8 mouse cellular contexts compared by ENCODE assay signal in the genomic region with DNA sequence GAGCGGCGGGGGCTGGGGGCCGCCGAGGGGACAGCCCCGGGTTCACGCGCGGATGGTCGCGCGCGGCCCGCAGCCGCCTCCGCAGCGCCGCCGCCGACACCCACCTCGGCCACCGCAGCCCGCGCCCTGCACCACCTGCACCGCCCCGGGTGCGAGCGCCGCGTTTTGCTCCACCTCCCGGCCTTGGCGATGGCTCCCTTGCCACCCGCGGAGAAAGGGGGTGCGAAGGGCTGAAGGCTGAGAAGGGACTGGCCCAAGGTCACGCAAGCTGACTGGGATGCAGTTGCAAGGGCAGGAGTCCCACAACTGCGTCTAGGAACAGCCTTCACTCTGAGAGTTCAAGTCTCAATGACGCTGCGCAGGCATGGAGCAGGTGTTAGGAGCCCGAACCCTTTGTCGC. TPM values are rescaled to one million over a fixed set of nuclear protein-coding genes. Genes with fewer than 3 reads are reported as not detected.
A peak's percentile ranks its signal among the peaks of the same experiment; 100 is the strongest.
DNase-seq lines count a peak whose midpoint lies in the region; ATAC-seq and TF ChIP-seq lines count a peak whose summit lies in the region.

No protein-coding gene starts in this region.

- no peak for TF ChIP-seq CTCF in thymus, adult 2 months (IDR thresholded peaks at IDR 0.05; ENCODE audit: borderline replicate concordance, control insufficient read depth, extremely low read depth, insufficient read depth, low read length, poor library complexity)
- TF ChIP-seq CTCF in liver, embryonic 14.5 days (IDR thresholded peaks at IDR 0.05; ENCODE audit: low read depth): no peak

- no peak overlapping the region for H3K27ac ChIP-seq in thymus, adult 2 months (ENCODE audit: control insufficient read depth, insufficient read depth, low read length)
- H3K27ac ChIP-seq in hindbrain, embryonic 11.5 days (ENCODE audit: low read depth, low read length): no peak overlapping the region
- no peak overlapping the region for H3K27ac ChIP-seq in liver, embryonic 14.5 days

- H3K4me3 ChIP-seq in thymus, adult 2 months (ENCODE audit: control insufficient read depth, insufficient read depth, low read length): peak overlapping the region; percentile 39
- H3K4me3 ChIP-seq in hindbrain, embryonic 11.5 days (ENCODE audit: low read depth, low read length): peak overlapping the region; percentile 48
- H3K4me3 ChIP-seq in liver, embryonic 14.5 days (ENCODE audit: insufficient read depth in 1 of 2, low read depth in 2 of 2, low read length in 2 of 2): peak overlapping the region; percentile 50 to 66

- H3K4me2 ChIP-seq in hindbrain, embryonic 11.5 days (replicated peaks; ENCODE audit: low read depth, low read length): peak overlapping the region; percentile 99
- H3K4me2 ChIP-seq in liver, embryonic 14.5 days (ENCODE audit: low read depth): peak overlapping the region; percentile 92

- H3K9ac ChIP-seq in hindbrain, embryonic 11.5 days (ENCODE audit: low read depth, low read length): peak overlapping the region; percentile 67
- peak overlapping the region; percentile 62 for H3K9ac ChIP-seq in liver, embryonic 14.5 days (replicated peaks)

- DNase-seq in cerebellum, postnatal 25 days: peak; percentile 42 to 64
- DNase-seq in cerebellum, adult 11 months: no peak
- DNase-seq in thymus, adult 2 months: peak; percentile 25
- DNase-seq in thymus, postnatal 0 days (ENCODE audit: low spot score): no peak
- no peak for DNase-seq in hindbrain, embryonic 11.5 days (ENCODE audit: low spot score)
- no peak for DNase-seq in liver, embryonic 14.5 days (ENCODE audit: low read depth in 3 of 3, low spot score in 3 of 3)
- peak; percentile 62 for DNase-seq in retina, postnatal 1 day
- DNase-seq in Muller cell, postnatal 12 days (ENCODE audit: inconsistent ontology term): no peak

- H3K36me3 ChIP-seq in thymus, adult 2 months (ENCODE audit: control insufficient read depth, insufficient read depth, low read length): no peaks in the 10 kb centered on the region
- no peaks in the 10 kb centered on the region for H3K36me3 ChIP-seq in hindbrain, embryonic 11.5 days (ENCODE audit: control insufficient read depth, insufficient read depth, low read length)
- H3K36me3 ChIP-seq in liver, embryonic 14.5 days (replicated peaks; ENCODE audit: control insufficient read depth, insufficient read depth, low read depth): no peaks in the 10 kb centered on the region

- TF ChIP-seq EP300 in liver, embryonic 14.5 days (IDR thresholded peaks at IDR 0.05; ENCODE audit: low read depth): no peak

- no peaks in the 10 kb centered on the region; the same call in 1 of the 2 replicates for H3K27me3 ChIP-seq in thymus, adult 2 months (ENCODE audit: control insufficient read depth, insufficient read depth, low read length)
- H3K27me3 ChIP-seq in hindbrain, embryonic 11.5 days (ENCODE audit: control insufficient read depth, insufficient read depth, low read length): peaks cover 3% of the 10 kb centered on the region; the same call in 1 of the 2 replicates
- peaks cover 3% of the 10 kb centered on the region; the same call in 1 of the 2 replicates for H3K27me3 ChIP-seq in liver, embryonic 14.5 days (ENCODE audit: control insufficient read depth, insufficient read depth, low read length)

- WGBS in thymus, adult 2 months: 8% methylated on average over 39 of the region's 40 CpGs
- WGBS in hindbrain, embryonic 11.5 days: 2% methylated on average over 21 of the region's 40 CpGs
- 2% methylated on average over 25 of the region's 40 CpGs for WGBS in liver, embryonic 14.5 days (ENCODE audit: insufficient replicate concordance)

- ATAC-seq in hindbrain, embryonic 11.5 days (ENCODE audit: low FRiP score): peak; percentile 56
- peak; percentile 54 for ATAC-seq in liver, embryonic 14.5 days (ENCODE audit: insufficient read depth)

- no peaks in the 10 kb centered on the region for H3K9me3 ChIP-seq in hindbrain, embryonic 11.5 days (ENCODE audit: control insufficient read depth, low read length)
- no peaks in the 10 kb centered on the region for H3K9me3 ChIP-seq in liver, embryonic 14.5 days (ENCODE audit: control insufficient read depth, low read length)

- peaks cover 10% of the 10 kb centered on the region for H3K4me1 ChIP-seq in thymus, adult 2 months (replicated peaks; ENCODE audit: control insufficient read depth, insufficient read depth, low read length)
- peaks cover 5% of the 10 kb centered on the region for H3K4me1 ChIP-seq in hindbrain, embryonic 11.5 days (replicated peaks; ENCODE audit: control insufficient read depth, insufficient read depth, low read length)
- peaks cover 9 to 10% of the 10 kb centered on the region in 2 experiments; a peak in 3 of 4 replicates for H3K4me1 ChIP-seq in liver, embryonic 14.5 days (replicated peaks; ENCODE audit: control insufficient read depth in 2 of 2, insufficient read depth in 2 of 2, low read length in 1 of 2)

- no peak for TF ChIP-seq POLR2A in thymus, adult 2 months (IDR thresholded peaks at IDR 0.05; ENCODE audit: control insufficient read depth, extremely low read depth, insufficient read depth, low read length, poor library complexity)

RNA-seq across cellular contexts. Expression of a gene that starts 30.9 kb away (rescaled TPM):
- polyA plus RNA-seq in thymus, adult 2 months (2012; rRNA removed): 17.1 and 17.9 TPM in 2 replicates
- 4.4 and 6.5 TPM in 2 replicates for polyA plus RNA-seq in thymus, postnatal 0 days (2015; fragmentation: Nextera tagmentation; extraction: Ambion mirVana)
- polyA plus RNA-seq in hindbrain, embryonic 11.5 days (2014; fragmentation: Nextera tagmentation; extraction: Ambion mirVana): 1.5 and 2.2 TPM in 2 replicates
- 3.7 and 3.8 TPM in 2 replicates for polyA plus RNA-seq in liver, embryonic 14.5 days (2012; rRNA removed)
- 1.4 and 1.8 TPM in 2 replicates for polyA plus RNA-seq in liver, embryonic 14.5 days (2014; fragmentation: Nextera tagmentation; extraction: Ambion mirVana)

Comparison
In these comparisons a context has a peak if more than half of its experiments do, and no peak if none do; other contexts are left out.
1. DNase-seq: peak in cerebellum, postnatal 25 days (2 of 2), thymus, adult 2 months (single experiment) and retina, postnatal 1 day (single experiment); none in cerebellum, adult 11 months (single experiment), thymus, postnatal 0 days (single experiment), hindbrain, embryonic 11.5 days (single experiment), liver, embryonic 14.5 days (0 of 3) and Muller cell, postnatal 12 days (single experiment).
2. Peak in every context shown above with its lines, with median percentiles within 50 percentile points of each other: H3K4me3 ChIP-seq.